Mouse (Mus musculus) right cerebral cortex, adult 2 months (tissue): ENCODE results near the gene Steap4.
"Not testable (repeated sequence)": the region's sequence is repeated elsewhere in the genome, so short reads cannot be mapped to it uniquely, and the experiment has no call there.

Experiments used
- DNase-seq, 2 experiments: peaks; one replicate each; pipeline ENCODE4 v3.0.0; 2021 to 2022; ENCODE audit warnings: low spot score in 2 of 2

Gene Steap4

DNA sequence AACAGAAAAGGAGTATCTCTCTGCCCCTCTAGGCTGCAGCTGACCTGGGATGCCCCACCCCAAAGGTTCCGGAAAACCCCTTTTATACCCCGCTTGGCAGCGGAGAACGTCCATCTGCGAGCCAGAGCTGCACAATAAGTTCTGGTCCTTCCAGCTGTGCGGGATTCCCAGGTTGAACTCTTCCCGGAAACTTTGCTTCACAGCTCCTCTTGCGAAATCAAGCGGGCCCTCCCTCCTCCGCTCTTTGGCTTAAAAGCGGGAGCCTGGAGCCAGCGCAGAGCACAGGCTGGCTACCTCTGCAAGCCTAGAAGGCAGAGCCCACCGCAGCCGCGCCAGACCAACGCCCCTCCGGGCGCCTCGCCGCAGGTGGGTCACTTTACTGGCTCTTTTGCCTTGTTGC lies at the start of gene Steap4:
TSS of gene Steap4 (plus strand) at position 282 of the 400 bp plus-strand sequence.
- DNase-seq: no peak

GRCm38 (mm10) chr5:7911975-7912374 lies 48.3 kb upstream of the Steap4 start:
- no peak for DNase-seq

DNA sequence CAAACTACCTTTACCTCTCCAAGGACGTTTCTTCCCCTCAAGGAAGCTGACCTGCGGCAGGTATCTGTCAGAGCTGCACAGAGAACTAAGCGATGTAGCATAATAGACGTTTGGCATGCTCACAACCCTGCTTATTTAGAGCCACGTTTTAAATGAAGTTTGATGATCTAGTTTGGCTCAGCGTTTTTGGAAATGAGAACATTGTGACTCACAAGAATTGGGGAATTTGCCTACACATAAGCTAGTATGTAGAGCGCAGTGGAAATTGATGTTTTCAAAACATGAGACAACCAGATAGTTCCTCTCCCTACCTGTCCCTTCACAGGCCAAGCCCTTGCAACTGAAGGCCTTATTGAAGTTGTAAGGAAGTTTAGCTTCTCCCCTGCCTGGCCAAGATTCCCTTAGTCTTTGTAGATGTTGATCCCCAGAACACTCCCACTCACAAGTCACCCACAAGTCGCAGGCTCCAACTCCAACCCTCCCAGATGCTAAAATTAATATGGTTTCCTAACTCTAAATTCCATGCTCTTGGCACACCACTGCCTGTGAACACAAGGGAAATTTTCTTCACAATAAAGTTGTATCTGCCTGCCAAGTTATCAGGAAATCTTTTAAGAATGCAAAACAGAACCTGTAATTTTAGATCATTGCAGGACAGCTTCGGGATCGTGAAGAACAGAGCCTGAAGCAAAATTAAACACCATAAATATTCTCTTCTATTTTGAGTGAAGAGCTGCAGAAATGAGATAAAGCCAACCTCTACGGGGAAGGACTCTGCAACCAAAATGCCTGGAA lies 42.6 kb upstream of the Steap4 start:
- DNase-seq: peak; percentile 50 to 61

GRCm38 (mm10) chr5:7918296-7918579 lies 42.0 kb upstream of the Steap4 start:
- DNase-seq: peak in 1 of 2 experiments; percentile 7

DNA sequence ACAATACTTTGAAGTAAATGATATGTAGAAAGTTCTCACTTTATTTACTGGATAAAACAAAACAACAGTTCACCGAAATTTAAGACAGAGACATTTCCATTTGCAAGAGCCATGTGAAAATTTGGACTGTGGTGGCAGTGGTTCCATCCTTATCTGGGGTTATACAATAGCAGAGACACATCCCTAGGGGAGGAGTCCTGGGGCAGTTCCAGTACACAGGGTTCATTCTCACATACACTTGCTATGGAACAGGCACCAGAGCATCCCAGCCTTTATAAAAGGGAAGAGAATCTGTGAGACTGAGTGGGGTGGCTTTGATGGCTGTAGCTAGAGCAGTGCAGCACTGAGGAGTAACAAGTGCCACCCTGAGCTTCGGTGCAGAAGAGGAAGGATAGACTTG lies 40.6 kb upstream of the Steap4 start:
- no peak for DNase-seq

DNA sequence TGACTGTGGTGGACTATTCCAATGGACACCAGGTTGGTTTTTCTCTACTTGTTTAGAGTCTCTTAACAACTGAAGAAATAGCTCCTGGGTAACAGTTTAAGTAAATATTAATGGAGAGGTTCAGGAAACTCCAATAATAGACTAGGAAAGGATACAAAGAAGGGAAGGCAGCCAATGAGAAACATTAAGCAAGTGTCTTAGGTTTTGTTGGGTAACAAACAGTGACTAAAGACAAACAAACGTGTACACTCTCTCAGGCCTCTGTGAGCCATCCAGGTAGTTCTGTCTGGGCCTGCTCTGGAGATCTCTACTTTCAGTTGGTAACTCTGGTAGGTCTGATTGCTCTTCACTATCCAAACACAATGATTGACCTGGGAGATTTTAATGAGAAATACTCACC lies 37.5 kb upstream of the Steap4 start:
- no peak for DNase-seq

- DNase-seq: no peak
These were observed 36.6 kb upstream of the Steap4 start for GRCm38 (mm10) chr5:7923666-7924065.

DNA sequence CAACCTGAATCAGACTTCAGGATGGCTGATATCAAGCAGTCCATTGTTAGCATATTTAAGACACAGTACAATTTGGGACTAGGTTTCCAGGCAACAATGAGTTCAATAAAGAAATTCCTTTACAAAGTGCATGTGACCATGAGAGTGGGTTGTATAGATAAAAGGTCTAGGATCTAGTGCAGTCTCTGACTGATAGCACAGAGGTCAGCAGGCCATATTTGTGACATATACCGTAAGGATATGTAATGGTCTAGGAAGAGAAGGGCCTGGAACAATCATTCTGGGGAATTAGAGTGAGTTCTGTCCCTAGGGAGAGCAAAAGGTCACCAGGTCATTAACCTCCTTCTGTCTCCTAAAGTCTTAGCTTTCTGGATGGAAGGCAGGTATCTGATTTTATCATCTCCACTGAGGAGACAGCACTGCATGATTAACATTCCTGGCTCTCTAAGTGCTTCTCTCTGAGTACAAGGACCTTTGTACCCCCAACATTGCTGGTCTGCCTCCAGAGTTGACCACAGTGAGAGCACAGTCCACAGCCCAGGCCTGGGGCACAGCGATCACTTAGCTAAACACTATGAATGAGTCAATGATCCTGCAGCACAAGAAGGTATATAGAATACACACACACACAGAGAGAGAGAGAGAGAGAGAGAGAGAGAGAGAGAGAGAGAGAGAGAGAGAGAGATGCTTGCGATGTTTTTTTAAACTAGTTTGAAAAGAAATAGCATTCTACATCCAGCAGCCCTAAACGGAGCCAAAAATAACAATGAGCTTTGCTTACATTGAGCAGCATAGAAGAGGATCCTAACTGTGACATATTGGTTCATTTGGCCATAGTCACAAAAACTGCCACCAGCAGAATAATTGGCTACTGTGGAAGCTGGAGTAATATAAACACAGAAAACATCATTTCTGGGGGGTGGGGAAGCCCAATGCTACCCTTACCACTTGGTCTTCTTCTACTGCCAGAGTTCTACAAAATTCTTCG lies 27.7 kb upstream of the Steap4 start:
- DNase-seq: no peak

DNA sequence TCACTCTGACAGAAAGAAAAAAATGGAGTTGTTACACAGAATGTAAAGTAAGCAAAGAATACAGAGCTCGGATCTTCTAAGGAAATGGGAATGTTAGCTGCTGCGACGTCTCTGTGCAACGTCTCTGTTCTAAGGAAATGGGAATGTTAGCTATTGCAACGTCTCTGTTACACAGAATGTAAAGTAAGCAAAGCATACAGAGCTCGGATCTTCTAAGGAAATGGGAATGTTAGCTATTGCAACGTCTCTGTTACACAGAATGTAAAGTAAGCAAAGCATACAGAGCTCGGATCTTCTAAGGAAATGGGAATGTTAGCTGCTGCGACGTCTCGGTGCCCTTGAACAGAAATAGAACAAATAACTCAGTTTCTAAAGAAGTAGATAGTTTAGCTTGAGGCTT lies 26.8 kb upstream of the Steap4 start:
- not testable (repeated sequence) for DNase-seq

DNA sequence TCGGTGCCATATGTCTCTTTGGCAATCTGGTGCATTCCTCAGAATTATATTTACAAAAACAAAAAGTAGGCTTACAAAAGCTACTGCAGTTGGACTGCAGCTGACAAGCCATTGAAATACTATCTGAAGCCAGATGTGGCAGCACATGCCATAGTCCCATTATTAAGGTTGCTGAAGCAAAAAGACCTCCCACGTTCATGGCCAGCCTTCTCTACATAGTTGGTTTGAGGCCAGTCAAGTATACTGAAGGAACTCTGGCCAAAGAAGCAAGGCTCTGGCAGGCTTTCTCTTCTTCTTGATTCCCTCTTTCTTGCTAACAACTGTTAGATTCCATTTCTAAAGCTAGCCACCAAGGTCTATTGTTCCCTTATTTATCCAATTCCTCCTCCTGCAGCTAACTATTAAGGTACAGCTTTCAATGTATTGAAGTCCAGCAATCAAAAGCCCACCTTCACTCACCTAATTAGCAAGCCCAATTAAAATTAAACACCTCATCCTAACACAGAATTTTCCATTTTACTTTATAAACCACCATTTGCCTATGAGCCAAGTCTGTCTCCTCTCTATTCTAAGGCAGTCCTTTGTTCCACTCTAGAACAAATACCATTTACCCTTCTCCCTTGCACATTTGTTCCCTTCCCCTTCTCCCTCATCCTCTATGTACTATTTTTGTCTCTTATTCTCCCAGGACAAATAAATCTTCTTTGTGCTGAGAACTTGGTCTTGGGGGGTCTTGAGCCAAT lies 26.2 kb upstream of the Steap4 start:
- peak in 1 of 2 experiments; percentile 6 for DNase-seq

- no peak for DNase-seq
These were observed 5.4 kb upstream of the Steap4 start for GRCm38 (mm10) chr5:7954838-7955237.

GRCm38 (mm10) chr5:7955371-7955966 lies 4.8 kb upstream of the Steap4 start:
- no peak for DNase-seq

DNA sequence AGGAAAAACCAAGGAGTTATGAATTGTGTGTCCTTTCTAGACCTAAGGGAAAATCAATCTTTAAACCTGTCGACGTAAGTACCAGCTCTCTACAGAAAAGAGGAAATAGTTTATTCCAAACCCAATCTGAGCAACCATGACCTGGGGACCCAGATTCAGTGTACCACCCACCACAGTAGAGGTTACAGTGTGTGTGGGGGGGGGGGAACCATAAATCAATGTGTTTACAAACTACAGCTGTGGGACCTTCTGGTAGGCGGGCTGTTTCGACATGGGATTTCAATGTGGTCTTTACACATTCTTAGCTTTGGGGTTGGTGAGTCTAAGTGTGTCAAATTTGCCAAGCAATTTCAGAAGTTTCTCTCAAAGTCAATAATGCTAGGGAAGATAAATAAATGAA lies 2.2 kb upstream of the Steap4 start:
- no peak for DNase-seq

GRCm38 (mm10) chr5:7959286-7959685 lies 971 bp upstream of the Steap4 start:
- no peak for DNase-seq

DNA sequence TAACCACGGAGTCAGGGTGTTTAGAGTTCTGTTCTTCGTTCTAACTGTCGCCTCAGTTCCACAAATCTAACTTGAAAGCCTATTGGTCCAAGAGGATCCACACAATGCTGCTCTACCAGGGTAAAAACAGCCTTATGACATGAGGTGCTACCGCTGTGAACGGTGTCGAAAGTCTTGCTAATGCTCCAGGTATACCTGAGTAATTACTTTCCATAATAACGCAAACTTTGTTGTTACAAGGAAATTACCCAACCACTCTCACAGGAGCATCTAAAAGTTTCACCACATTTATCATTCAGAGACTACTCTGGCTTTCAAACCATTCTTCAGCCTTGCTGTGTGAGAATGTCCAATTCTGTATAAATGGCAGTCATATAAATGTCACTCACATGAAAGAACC lies 856 bp downstream of the Steap4 start:
- no peak for DNase-seq

- DNase-seq: peak; percentile 78
These were observed 5.0 kb downstream of the Steap4 start for GRCm38 (mm10) chr5:7965281-7965680.

DNA sequence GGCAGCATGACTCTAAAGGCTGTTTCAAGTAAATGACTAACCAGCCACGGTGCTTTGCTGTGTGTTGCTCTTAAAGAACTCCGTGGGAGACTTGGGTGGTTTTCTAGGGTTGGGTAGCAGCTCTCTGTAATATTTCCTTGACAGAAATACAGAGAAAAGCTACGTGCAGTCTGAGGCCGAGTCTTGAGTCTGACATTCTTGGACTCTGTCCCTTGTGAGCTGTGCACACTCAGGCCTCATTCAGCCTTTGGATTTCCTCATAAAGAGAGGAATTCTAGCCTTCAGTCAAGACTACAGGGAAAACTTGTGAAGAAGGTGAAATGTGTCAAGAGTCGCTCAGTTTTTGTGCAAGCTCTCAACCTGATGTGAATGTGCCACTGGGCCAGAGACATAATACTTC lies 7.9 kb downstream of the Steap4 start:
- no peak for DNase-seq

- no peak for DNase-seq
These were observed 12.0 kb downstream of the Steap4 start for GRCm38 (mm10) chr5:7972266-7972665.

- no peak for DNase-seq
These were observed 14.4 kb downstream of the Steap4 start for GRCm38 (mm10) chr5:7974522-7975197.

GRCm38 (mm10) chr5:7980586-7980985 lies 20.3 kb downstream of the Steap4 start:
- DNase-seq: no peak

DNA sequence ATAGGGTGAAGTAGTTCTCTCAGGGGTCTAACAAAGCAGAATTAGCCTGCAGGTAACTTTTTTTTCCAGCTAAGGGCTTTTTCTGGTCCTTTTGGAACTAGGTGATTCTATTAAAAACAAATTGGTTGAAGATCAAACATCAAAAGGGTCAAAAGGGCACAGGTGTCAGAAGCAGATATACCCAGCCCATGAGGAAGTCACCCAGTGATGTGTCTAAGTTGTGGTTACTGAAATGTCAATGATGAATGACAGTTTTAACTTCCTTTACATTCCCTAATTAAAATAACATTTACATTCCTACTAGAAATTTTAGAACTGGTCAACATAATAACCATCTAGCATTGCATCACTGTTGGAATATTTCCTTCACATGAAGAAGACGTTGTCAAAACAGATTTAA lies 27.7 kb downstream of the Steap4 start:
- no peak for DNase-seq
